Mouse (Mus musculus) megakaryocyte, embryonic 14.5 days (primary cell): ENCODE data around the gene Lrrc28.

ENCODE experiments used
- FLI1 ChIP-seq: IDR thresholded peaks from 2 replicates; pipeline ENCODE4 v1.6.1; 2012; ENCODE audit warnings: low read length, inconsistent platforms, mixed read lengths
- GATA1 ChIP-seq: IDR thresholded peaks from 3 replicates; pipeline ENCODE4 v1.6.1; 2012; ENCODE audit warnings: mixed read lengths, low read length, inconsistent platforms, borderline replicate concordance

- no peak for TF ChIP-seq GATA1
- TF ChIP-seq FLI1: no peak
These were observed 22.9 kb downstream of the Lrrc28 start for GRCm38 (mm10) chr7:67622151-67622550.
